Mouse (Mus musculus) olfactory bulb, adult 2 months (tissue): ENCODE results near the gene Homer2. TPM values are rescaled to one million over a fixed set of nuclear protein-coding genes. Genes with fewer than 3 reads are reported as not detected.

Source experiments
- H3K27ac ChIP-seq: fragments of 200-500 bp; 2 replicates; pipeline ENCODE4 v1.5.1; 2012; ENCODE audit warnings: low read depth, low read length; ENCODE audit not compliant: insufficient read depth
- H3K4me1 ChIP-seq: fragments of 200-500 bp; 2 replicates; pipeline ENCODE4 v1.6.1; 2012; ENCODE audit warnings: low read length; ENCODE audit not compliant: control insufficient read depth, insufficient read depth
- H3K4me3 ChIP-seq: fragments of 200-500 bp; 2 replicates; pipeline ENCODE4 v1.5.1; 2012; ENCODE audit warnings: mild to moderate bottlenecking, low read depth, low read length, moderate library complexity; ENCODE audit not compliant: insufficient read depth
- CTCF ChIP-seq: fragments of 200-500 bp; IDR thresholded peaks from 2 replicates; pipeline ENCODE4 v1.5.1; 2012; ENCODE audit warnings: low read depth, mild to moderate bottlenecking, low read length, moderate library complexity; ENCODE audit not compliant: insufficient read depth
- POLR2A ChIP-seq: fragments of 200-500 bp; IDR thresholded peaks from 2 replicates; pipeline ENCODE4 v1.6.1; 2012; ENCODE audit warnings: mild to moderate bottlenecking, low read depth, low read length, moderate library complexity; ENCODE audit not compliant: insufficient read depth
- WGBS: fragments of 180-500 bp; shearing (Covaris S2); methylation state at CpG from one replicate; pipeline ENCODE4 v1.1.7; 2018; 5-methylcytosine and 5-hydroxymethylcytosine counted together
- polyA plus RNA-seq: library from polyadenylated mRNA; stranded (reverse); fragments of >200 nt; gene quantifications from 2 replicates; pipeline ENCODE4 v1.2.4, GENCODE M21; 2012; ENCODE audit warnings: low replicate concordance; ENCODE audit not compliant: missing spikeins, insufficient read depth, insufficient read length

Gene Homer2
- polyA plus RNA-seq, 1 experiment, result not detected

GRCm38 (mm10) chr7:81657631-81658347 is 49.5 kb downstream of the Homer2 start:
- H3K27ac ChIP-seq, result no peak overlapping the region
- H3K4me1 ChIP-seq, result peaks cover 16% of the 10 kb centered on the region
- 78% methylated on average over 2 of the region's 2 CpGs for WGBS
- no peak overlapping the region for H3K4me3 ChIP-seq
- TF ChIP-seq POLR2A, result no peak
- TF ChIP-seq CTCF, result no peak

- 85% methylated on average over 3 of the region's 3 CpGs for WGBS
- TF ChIP-seq CTCF (no peak), POLR2A (no peak)
- no peak overlapping the region for H3K4me3 ChIP-seq
- H3K27ac ChIP-seq, result peak overlapping the region; percentile 27; the same call in 1 of the 2 replicates
- H3K4me1 ChIP-seq, result peaks cover 23% of the 10 kb centered on the region
Measured at GRCm38 (mm10) chr7:81657055-81657454, 50.3 kb downstream of the Homer2 start.

GRCm38 (mm10) chr7:81656635-81657034 is 50.7 kb downstream of the Homer2 start:
- H3K27ac ChIP-seq, result peak overlapping the region; percentile 27; the same call in 1 of the 2 replicates
- WGBS, result 72% methylated on average over 8 of the region's 8 CpGs
- no peak overlapping the region for H3K4me3 ChIP-seq
- peaks cover 27% of the 10 kb centered on the region for H3K4me1 ChIP-seq
- TF ChIP-seq POLR2A (no peak), CTCF (no peak)

- H3K4me1 ChIP-seq, result peaks cover 34% of the 10 kb centered on the region
- H3K27ac ChIP-seq, result peak overlapping the region; percentile 74
- no peak for TF ChIP-seq POLR2A
- TF ChIP-seq CTCF, result no peak
- no peak overlapping the region for H3K4me3 ChIP-seq
- 61% methylated on average over 9 of the region's 9 CpGs for WGBS
Measured at GRCm38 (mm10) chr7:81654946-81655718, 52.2 kb downstream of the Homer2 start.

GRCm38 (mm10) chr7:81653988-81654387 is 53.3 kb downstream of the Homer2 start:
- WGBS, result 5% methylated on average over 8 of the region's 8 CpGs
- peaks cover 40% of the 10 kb centered on the region for H3K4me1 ChIP-seq

GRCm38 (mm10) chr7:81652296-81652695 is 55.0 kb downstream of the Homer2 start:
- 0 out of 2 replicates have a peak overlapping the region, but pooled peaks have one; percentile 16 for H3K27ac ChIP-seq
- WGBS, result 89% methylated on average over 2 of the region's 2 CpGs
- TF ChIP-seq POLR2A, result no peak
- no peak for TF ChIP-seq CTCF
- no peak overlapping the region for H3K4me3 ChIP-seq
- peaks cover 49% of the 10 kb centered on the region for H3K4me1 ChIP-seq

More at GRCm38 (mm10) chr7:81653988-81654387, 53.3 kb downstream of the Homer2 start:
- Histone ChIP-seq H3K4me3 (no peak overlapping the region), H3K27ac (peak overlapping the region; percentile 87)
- no peak for TF ChIP-seq POLR2A
- no peak for TF ChIP-seq CTCF

- 44% methylated on average over 5 of the region's 5 CpGs for WGBS
- peak overlapping the region; percentile 16; the same call in 1 of the 2 replicates for H3K27ac ChIP-seq
- TF ChIP-seq POLR2A (no peak), CTCF (no peak)
- peaks cover 50% of the 10 kb centered on the region for H3K4me1 ChIP-seq
- no peak overlapping the region for H3K4me3 ChIP-seq
Measured at GRCm38 (mm10) chr7:81651284-81651683, 56.0 kb downstream of the Homer2 start.

- peaks cover 53% of the 10 kb centered on the region for H3K4me1 ChIP-seq
- TF ChIP-seq POLR2A (no peak), CTCF (no peak)
- 61% methylated on average over 8 of the region's 8 CpGs for WGBS
- H3K4me3 ChIP-seq, result no peak overlapping the region
- no peak overlapping the region for H3K27ac ChIP-seq
Measured at GRCm38 (mm10) chr7:81649270-81649669, 58.1 kb downstream of the Homer2 start.

- H3K4me1 ChIP-seq, result peaks cover 50% of the 10 kb centered on the region
- WGBS, result 35% methylated on average over 5 of the region's 5 CpGs
- H3K27ac ChIP-seq, result no peak overlapping the region
- TF ChIP-seq POLR2A (no peak), CTCF (no peak)
- H3K4me3 ChIP-seq, result no peak overlapping the region
Measured at GRCm38 (mm10) chr7:81647959-81648358, 59.4 kb downstream of the Homer2 start.
